Mouse (Mus musculus) bone marrow macrophage, adult 2 months (primary cell): ENCODE results near the gene AC124108.1. TPM values are rescaled to one million over a fixed set of nuclear protein-coding genes. Genes with fewer than 3 reads are reported as not detected.
A peak's percentile ranks its signal among the peaks of the same experiment; 100 is the strongest.
"Not testable (repeated sequence)": the region's sequence is repeated elsewhere in the genome, so short reads cannot be mapped to it uniquely, and the experiment has no call there.

Experiments used
- H3K27ac ChIP-seq: 2 replicates; pipeline ENCODE4 v1.5.1; 2012; ENCODE audit warnings: low read depth, low read length; ENCODE audit not compliant: insufficient read depth
- H3K4me1 ChIP-seq: 2 replicates; pipeline ENCODE4 v1.6.1; 2012; ENCODE audit warnings: low read length; ENCODE audit not compliant: control insufficient read depth, insufficient read depth
- H3K4me3 ChIP-seq: 2 replicates; pipeline ENCODE4 v1.5.1; 2012; ENCODE audit warnings: mild to moderate bottlenecking, low read length, moderate library complexity; ENCODE audit not compliant: insufficient read depth
- CTCF ChIP-seq: IDR thresholded peaks from 2 replicates; pipeline ENCODE4 v1.5.1; 2012; ENCODE audit warnings: low read depth, mild to moderate bottlenecking, low read length, moderate library complexity
- POLR2A ChIP-seq: IDR thresholded peaks from 2 replicates; pipeline ENCODE4 v1.6.1; 2012; ENCODE audit warnings: mild to moderate bottlenecking, low read depth, low read length, borderline replicate concordance
- polyA plus RNA-seq: library from polyadenylated mRNA; stranded (reverse); fragments of >200 nt; gene quantifications from 2 replicates; pipeline ENCODE4 v1.2.4, GENCODE M21; 2012; ENCODE audit not compliant: missing spikeins, insufficient read depth, insufficient read length

The AC124108.1 gene
- polyA plus RNA-seq, 1 experiment = not detected

DNA sequence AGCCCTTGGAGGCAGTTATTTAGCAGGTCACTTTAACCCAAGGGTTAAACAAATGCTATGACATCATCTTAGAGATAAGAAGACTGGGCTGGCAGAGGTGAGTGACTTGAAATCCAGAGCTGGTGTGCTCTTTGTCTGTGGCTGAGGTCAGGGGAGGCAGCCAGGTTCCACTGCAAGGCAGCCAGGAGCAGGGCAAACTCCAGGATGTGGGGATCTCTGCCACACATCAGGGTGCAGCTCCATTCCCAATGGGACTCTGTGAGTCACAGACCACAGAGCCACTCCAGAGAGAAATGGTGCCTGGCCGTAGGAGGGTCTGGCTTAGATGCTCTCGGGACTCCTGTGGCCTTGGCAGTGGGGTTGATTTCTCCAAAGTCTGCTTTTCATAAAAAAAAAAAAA, 39.3 kb upstream of the AC124108.1 start:
- TF ChIP-seq CTCF = no peak
- no peak for TF ChIP-seq POLR2A
- peaks cover 38% of the 10 kb centered on the region for H3K4me1 ChIP-seq
- H3K4me3 ChIP-seq = no peak overlapping the region
- no peak overlapping the region for H3K27ac ChIP-seq

DNA sequence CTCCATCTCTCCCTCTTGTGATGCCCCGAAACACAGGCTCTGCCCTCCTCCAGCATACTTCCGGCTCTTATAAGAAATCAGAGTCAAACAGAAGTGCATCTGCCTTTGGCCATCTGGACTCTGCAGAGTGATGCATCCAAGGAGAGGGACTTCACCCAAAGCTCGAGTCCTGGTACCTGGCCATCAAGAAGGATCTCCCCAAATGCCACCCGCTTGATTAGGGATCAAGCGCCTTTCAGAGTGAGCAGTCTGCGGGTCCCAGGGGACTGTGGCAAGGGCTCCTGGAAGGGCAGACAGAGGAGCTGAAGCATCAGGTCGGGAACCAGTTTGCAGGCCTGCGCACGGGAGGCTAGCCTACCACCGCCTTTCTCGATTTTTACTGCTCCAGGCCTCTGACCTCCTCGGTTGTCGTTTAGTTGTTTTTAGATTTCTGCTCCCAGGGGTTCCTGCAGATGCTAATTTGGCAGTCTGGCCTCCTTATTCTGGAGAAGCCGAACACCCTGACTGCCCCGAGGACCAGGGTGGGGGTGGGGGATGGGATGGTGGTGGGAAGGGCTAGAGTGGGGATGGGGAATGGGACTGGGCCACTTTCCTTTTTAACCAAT, 38.1 kb upstream of the AC124108.1 start:
- H3K4me1 ChIP-seq = peaks cover 28% of the 10 kb centered on the region
- TF ChIP-seq POLR2A (no peak), CTCF (no peak)
- no peak overlapping the region for H3K4me3 ChIP-seq
- H3K27ac ChIP-seq = no peak overlapping the region

DNA sequence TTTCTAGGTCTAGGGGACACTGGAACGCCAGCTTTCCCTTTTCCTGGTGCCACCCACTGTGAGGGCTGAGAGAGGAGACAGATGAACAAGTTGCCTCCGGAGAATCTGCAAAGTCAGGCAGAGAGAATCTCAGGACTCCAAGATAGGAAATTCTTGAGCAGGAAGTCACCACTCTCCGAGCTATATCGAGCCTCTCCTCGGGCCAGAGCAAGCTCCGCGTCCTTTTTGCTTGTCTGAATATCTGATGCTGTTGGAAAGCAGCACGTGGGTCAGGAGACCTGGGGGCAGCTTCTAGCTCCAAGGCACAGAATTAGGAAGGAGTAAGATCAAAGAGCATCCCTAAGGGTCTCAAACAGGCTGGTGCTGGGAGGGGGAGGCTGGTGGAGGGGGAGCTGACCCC, 37.6 kb upstream of the AC124108.1 start:
- no peak overlapping the region for H3K27ac ChIP-seq
- no peak overlapping the region for H3K4me3 ChIP-seq
- H3K4me1 ChIP-seq = peaks cover 28% of the 10 kb centered on the region
- TF ChIP-seq POLR2A (no peak), CTCF (no peak)

DNA sequence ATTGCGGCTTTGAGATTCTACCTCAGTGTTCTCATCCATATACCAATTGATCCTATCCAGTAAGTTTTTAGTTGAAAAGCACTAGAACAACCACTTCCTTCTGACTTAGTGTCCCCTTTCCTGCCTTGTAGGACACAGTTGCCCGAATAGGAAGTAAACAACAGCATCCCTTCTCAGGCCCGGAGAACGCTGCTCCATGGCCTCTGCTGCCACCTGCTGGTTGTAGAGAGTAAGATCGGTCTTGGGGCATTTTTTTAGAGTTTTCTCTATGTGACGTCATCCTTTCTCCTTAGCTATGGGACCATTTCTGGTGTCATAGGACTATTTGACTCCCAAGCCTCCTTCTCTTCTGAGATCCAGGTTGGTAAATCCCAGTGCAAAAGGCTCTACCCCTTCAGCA, 35.5 kb upstream of the AC124108.1 start:
- no peak overlapping the region for H3K27ac ChIP-seq
- peaks cover 13% of the 10 kb centered on the region for H3K4me1 ChIP-seq
- no peak for TF ChIP-seq POLR2A
- peak; percentile 90 for TF ChIP-seq CTCF
- H3K4me3 ChIP-seq = no peak overlapping the region

DNA sequence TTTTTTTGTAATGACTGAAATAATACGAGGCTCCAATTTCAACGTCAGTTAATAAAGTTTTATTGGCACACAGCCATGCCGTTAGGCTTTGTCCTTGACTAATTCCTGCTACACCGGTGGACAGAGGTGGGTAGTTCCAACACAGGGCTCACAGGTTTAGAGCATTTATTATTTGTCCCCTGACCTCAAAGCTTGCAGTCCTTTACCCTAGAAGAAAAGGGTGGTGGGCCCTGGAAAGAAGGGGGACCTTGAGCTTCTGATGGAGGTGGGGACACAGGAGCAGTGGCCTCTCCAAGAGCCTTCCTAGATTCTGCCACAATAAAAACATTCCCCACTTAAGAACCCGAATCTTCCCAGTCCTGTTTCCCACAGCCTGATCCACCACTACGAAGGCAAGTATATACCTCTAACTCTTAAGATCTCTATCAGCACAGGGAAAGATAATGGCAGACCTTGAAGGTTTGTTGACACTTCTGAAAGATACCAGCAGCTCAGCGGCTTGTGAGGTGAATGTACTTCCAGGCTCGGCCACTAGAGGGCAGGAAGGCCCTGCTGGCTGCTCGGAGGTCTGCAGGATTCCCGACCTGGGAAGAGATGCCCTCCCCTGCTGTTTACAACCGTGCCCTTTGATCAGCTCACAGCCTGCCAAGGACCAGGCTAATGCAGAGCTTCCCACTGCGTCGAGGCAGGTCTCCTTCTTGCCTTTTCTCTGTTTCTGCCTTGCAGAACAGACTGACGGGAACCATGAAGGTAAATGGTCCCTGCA, 34.1 kb upstream of the AC124108.1 start:
- Histone ChIP-seq H3K4me3 (no peak overlapping the region), H3K4me1 (no peaks in the 10 kb centered on the region), H3K27ac (no peak overlapping the region)
- TF ChIP-seq POLR2A (no peak), CTCF (peak; percentile 78)

DNA sequence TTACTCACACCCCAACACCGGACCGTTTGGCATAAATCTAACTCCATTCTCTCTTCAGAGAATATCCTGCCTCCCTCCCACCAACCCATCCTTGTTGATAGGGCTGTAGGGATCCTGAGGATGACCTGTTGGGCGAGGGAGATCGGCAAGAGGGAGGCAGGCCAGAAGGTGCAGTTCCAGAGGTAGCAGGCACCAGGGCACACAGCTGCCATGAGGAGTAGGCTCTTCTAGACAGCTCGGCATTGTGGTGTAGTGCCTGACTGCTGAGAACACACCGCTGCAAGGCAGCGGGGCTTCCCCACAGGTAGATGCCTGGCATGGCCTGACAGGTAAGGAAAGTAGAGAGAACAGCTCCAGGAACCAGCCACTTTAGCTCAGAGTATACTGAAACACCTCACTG, 33.4 kb upstream of the AC124108.1 start:
- TF ChIP-seq POLR2A (no peak), CTCF (no peak)
- no peak overlapping the region for H3K27ac ChIP-seq
- no peaks in the 10 kb centered on the region for H3K4me1 ChIP-seq
- no peak overlapping the region for H3K4me3 ChIP-seq

DNA sequence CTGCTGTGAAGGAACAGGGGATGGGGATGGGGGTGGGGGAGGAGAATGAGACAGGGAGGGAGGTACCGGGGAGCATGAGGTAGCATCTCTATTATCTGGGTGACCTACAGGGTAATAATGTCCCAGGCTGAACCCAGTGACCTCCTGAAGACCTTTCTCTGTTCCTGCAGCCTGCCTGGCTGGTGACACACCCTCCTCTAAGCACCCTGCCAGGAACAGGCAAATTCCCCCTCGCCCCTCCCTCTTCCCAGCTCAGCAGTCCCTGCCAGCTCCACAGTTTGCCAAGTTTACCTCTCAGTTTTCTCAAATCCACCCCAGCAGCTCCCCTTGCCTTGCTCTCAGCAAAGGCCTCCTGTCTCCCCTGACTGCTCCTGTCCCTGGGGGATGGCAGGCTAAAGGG, 32.5 kb upstream of the AC124108.1 start:
- no peak overlapping the region for H3K4me3 ChIP-seq
- H3K4me1 ChIP-seq = no peaks in the 10 kb centered on the region
- no peak for TF ChIP-seq CTCF
- TF ChIP-seq POLR2A = no peak
- no peak overlapping the region for H3K27ac ChIP-seq

DNA sequence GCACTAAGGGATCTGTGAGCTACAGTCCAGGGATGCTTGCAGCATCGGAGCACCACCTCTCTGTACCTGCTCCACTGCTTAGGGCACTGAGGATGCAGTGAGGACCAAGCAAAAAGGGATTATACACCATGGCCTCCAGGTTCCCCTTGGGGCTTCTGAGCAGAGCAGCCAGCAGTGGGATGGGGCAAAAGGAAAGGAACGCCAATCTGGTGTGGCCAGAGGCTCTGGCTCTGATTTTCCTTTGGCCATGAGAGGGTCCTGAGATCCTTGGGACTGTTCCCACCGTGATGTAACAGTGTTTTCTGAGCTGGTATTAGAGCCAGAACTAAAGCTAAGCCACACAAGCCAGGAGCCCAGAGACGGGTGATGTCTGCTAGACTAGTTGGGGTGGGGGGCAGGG, 31.6 kb upstream of the AC124108.1 start:
- H3K27ac ChIP-seq = no peak overlapping the region
- H3K4me3 ChIP-seq = no peak overlapping the region
- H3K4me1 ChIP-seq = no peaks in the 10 kb centered on the region

DNA sequence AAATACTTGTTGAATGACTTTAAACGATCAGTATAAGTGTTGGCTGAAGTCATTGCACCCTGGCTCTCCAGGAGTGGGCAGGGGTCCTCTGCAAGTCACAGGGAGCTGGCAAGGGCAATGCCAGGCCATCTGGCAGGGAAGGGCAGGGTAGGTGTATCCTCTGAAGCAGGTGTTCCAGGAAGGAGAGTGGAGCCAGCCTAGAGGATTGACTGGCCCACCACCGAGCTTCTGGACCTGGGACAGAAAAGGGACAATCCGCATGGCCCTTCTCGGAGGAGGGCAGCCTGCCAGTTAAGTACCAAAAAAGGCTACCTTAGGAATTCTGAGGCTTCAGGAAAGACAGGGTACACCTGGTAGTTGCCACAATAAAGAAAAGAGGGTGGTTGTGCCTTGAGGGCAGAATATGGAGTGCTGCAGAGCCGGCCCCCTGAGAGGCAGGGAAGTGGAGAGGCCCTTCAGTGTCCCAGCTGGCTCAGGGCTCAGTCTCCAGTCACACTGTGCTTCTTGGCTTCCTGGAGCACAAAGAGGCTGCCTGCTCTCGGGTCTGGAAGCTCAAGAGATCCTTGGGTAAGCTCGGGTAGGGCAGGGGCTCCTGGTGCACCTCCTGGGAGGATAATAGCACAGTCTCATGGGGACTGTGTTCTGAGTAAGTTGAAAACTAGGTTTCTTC, 29.9 kb upstream of the AC124108.1 start:
- Histone ChIP-seq H3K27ac (no peak overlapping the region), H3K4me1 (no peaks in the 10 kb centered on the region), H3K4me3 (no peak overlapping the region)
- TF ChIP-seq CTCF (no peak), POLR2A (no peak)

More for the DNA sequence above, 31.6 kb upstream of the AC124108.1 start:
- TF ChIP-seq CTCF (no peak), POLR2A (no peak)

DNA sequence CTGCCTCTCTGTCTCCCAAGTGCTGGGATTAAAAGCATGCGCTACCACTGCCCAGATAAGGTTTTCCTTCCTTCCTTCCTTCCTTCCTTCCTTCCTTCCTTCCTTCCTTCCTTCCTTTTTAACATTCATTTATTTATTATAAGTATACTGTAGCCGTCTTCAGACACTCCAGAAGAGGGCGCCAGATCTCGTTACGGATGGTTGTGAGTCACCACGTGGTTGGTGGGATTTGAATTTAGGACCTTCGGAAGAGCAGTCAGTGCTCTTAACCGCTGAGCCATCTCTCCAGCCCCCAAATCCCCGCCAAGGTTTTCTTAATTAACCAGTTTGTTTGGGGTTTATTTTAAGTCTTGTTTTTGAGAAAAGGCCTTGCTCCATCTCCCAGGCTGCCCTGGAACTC, 28.6 kb upstream of the AC124108.1 start:
- H3K27ac ChIP-seq, H3K4me3 ChIP-seq, H3K4me1 ChIP-seq: not testable (repeated sequence)
- TF ChIP-seq CTCF = peak; percentile 34; the same call in 1 of the 2 replicates
